Mouse (Mus musculus): ENCODE data around the gene Hoxa9. TPM values are rescaled to one million over a fixed set of nuclear protein-coding genes. Genes with fewer than 3 reads are reported as not detected.

Gene Hoxa9
- total RNA-seq, 1 experiment from 2014 or later: 0.61 TPM

- DNase-seq: no peak
Observed at GRCm38 (mm10) chr6:52228475-52229465, 2.1 kb downstream of the Hoxa9 start.

DNA sequence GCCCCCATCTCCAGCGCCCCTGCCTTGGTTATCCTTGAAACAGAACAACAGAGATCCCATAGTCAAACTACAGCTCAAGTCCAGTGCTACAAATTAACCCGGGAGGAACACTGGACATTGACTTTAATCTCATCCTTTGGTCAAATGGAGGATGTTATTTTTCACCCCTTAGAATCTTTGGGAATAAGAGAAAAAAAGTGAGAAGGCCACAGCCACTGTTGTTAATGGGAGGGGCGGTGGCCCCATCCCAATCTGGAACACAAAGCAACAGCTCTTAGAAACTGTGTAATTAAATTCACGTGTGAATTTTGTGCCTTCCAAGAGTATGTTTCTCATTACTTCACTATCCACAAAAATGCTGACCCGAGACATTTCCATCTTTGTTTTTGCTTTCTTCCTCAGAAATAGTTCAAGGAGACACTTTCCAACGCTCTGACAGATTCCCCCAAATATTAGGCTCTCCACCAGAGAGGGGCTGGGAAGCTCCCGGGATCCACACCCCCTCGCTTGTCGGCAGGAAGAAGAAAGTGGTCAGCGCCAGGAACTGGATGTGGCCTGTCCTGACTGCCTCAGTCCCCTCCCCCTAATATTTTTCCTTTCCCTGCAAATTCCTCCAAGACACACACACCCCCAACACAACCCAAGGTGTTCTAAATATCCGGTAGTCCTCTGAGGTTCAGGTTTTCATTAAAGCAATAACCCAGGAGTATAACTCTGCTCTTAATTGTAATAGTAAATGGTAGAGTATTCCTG is 3.2 kb downstream of the Hoxa9 start:
- no peak for DNase-seq

DNA sequence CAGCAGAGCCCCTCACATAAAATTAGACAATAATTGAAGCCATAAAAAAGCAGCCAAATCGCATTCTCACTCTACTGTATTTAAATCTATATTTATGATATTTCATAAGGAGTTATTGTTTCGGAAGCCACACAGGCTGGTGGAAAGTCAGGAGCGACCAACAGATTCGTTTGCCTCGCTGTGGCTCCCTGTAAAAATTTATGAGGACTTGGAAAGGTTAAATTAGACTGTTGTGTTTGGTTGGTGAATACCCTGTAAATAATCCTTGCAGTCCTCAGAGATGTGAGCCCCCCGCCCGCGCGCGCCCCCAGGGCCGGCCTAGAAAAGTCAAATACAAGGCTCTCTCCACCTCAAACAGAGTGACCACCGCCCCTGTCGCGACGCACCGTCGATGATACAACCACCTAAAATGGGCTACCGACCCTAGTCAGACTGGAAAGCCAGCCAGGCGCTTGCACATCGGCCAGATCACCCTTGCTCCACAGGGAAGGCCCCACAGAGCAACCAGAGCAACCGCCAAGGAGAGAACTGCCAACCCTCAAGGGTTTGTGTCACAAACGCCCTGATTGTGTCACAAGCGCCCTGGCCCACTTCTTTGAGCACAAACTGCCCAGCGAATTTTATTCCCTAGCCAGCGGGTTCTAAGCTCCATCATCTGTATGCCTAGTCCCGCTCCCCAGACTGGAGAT is 4.2 kb downstream of the Hoxa9 start:
- DNase-seq: peak; percentile 20

DNA sequence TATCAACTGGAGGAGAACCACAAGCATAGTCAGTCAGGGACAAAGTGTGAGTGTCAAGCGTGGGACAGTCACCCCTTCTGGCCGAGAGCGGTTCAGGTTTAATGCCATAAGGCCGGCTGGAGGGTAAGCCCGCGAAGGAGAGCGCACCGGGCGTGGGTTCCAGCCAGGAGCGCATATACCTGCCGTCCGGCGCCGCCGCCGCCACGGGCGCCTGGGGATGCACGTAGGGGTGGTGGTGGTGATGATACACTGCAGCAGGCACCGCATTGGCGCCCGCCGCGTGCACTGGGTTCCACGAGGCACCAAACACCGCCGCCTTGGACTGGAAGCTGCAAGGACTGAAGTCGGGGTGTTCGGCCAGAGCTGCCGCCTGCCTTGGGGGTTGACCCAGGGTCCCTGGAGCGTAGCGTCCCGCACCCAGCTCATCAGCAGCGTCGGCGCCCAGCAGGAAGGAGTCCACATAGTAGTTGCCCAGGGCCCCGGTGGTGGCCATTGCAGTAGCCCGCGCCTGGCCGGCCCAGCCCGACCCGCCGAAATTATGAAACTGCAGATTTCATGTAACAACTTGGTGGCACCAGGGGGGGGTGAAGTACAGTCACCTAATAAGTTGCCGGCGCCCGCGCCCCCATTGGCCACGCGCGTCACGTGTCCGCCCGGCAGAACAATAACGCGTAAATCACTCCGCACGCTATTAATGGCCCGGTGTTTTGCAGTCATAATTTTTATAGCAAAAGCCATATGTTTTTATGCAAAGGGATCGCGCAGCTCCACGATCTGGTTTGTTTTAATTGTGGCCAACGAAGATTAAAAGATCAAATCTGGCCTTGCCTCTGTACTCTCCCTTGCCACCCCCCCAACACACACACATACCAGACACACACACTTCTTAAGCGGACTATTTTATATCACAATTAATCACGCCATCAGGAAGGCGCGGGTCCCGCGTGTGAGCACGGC is 5.0 kb downstream of the Hoxa9 start:
- DNase-seq: no peak

GRCm38 (mm10) chr6:52224895-52225611 is 5.8 kb downstream of the Hoxa9 start:
- no peak for DNase-seq

GRCm38 (mm10) chr6:52223939-52224760 is 6.7 kb downstream of the Hoxa9 start:
- DNase-seq: no peak

GRCm38 (mm10) chr6:52222729-52223128 is 8.2 kb downstream of the Hoxa9 start:
- no peak for DNase-seq

DNA sequence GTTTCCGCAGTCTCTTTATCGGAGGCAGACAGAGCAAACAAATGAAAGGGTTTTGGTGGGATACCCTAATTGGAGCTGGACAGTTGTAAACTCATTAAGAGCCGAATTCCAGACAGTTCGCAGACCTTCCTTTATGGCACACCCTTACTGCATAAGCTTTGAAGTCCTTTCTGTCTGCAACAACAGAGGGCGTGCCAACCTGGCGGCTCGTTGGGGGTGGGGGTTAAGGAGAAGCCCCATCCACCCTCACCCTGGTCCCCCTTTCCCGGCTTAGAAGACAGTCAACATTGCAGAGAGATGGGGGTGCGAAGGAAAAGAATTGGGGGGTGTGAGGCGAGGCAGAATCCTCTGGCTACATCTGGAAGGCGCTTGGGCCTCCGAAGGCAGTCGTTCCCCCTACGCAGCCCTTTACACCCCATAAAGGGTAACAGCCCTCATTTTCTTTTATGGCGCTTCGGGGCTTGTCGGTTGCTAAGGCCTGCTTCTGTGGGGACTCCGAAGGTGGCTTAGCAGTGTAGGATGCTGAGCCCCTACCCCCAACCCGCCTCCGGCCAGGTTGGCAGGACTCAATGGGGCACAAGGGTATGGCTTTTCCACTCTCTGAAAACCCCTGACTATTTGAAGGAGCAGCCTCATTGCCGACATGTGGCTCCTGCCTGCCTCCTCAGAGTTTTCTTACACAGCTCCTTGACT is 8.8 kb downstream of the Hoxa9 start:
- DNase-seq: no peak

DNA sequence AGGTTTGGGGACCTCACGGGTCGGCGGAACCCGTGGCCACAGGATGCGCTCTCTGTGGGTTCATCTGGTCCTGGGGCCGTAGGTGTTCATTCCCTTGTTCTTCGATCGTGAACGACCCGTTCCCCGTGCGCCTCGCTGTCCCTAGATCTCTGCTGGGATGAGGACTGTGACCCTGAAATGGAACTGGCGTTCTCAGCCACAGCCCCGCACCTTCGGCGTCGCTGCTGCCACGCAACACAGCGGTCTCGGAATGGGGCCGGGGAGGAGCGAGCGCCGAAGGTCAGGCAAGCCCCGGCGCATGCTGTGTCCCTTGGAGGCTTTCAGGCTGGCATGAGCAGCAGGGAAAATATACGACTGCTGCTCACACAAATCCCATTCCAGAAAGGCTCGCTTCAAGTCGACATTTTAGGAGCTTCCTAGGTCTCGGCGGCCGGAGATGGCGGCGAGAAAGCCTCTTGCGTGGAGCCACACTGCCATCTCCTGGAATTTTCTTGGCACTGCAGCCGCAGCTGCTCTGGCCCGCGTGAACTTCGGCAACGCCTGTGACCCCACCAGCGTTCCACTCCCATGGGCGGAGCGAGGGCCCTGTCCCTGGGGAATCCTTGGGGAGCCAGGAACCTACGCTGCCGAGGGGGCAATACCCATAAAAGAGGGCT is 9.4 kb downstream of the Hoxa9 start, which contains the start of gene Hoxa7:
Gene Hoxa7, minus strand, starts transcription at position 518 of the 656 bp plus-strand sequence.
- DNase-seq: peak; percentile 87

GRCm38 (mm10) chr6:52220865-52221310 is 10.0 kb downstream of the Hoxa9 start:
- no peak for DNase-seq

- DNase-seq: no peak
Observed at GRCm38 (mm10) chr6:52220003-52220864, 10.7 kb downstream of the Hoxa9 start.

DNA sequence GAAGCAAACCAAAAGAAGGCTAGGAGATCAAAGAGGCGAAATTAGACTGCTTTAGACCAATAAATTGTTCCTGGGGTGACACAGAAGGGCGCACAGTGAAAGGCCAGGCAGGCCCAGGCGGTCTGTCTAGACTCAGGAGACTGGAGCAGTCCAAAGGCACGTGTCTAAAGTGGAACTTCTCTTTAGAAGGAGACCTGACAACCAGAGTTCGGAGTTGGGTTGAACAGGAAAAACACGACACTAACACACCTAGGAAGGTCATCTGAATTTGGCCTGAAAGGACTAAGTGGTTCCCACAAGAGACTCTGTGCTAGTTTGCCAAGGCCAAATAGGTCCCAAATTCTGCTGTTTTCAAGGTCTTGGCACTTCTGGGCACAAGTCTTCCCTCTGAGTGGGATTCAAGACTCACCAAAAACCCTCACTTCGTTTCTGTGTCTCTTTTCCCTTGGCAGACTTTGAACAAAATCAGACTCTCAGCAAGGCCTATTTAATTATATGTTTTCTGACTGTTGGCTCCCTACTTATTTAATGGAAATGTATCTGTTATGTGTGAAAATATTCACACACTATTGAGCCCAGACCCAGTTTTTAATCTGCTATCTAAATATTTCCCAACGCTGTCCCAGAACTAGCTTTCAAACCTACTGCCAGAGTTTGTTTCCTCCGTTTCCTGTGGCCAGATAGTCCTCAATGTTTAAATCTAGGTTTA is 11.5 kb downstream of the Hoxa9 start:
- no peak for DNase-seq

GRCm38 (mm10) chr6:52218643-52219215 is 12.2 kb downstream of the Hoxa9 start:
- DNase-seq: no peak

- DNase-seq: no peak
Observed at GRCm38 (mm10) chr6:52217895-52218642, 12.8 kb downstream of the Hoxa9 start.

- DNase-seq: peak; percentile 87
Observed at GRCm38 (mm10) chr6:52217459-52217768, 13.5 kb downstream of the Hoxa9 start.

All from adrenal gland, postnatal 25 days (tissue).